Mouse (Mus musculus): ENCODE measurements around the gene Scand1.

DNA sequence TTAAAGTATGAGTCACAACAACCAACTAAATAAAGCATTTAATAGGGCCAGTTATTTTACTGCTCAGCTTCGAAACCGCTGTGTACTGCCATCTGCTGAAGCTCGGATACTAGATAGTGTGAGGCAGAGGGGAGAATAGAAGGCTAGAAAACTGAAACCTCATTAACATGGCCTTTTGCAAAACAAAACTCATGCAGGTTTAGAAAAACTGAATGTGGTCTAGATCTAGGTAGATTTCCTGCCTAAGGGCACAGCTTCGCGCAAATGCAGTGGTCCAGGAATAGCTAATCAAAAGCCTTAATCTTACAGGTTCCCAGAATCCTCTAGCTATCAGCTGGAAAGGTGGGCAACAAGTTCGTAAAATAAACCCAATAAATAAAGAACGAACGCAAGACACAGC is 1.1 kb downstream of the Scand1 start:
- TF ChIP-seq CTCF (IDR thresholded peaks at IDR 0.05) (no peak), EP300 (IDR thresholded peaks at IDR 0.05) (no peak)

Measured in lung, postnatal 0 days (tissue).